Mouse (Mus musculus) splenic B cell, adult 2 months (primary cell): Measurements from ENCODE around the gene Itsn2.
"Not testable (repeated sequence)": the region's sequence is repeated elsewhere in the genome, so short reads cannot be mapped to it uniquely, and the experiment has no call there.

ENCODE experiments used
- DNase-seq: peaks from one replicate; pipeline ENCODE4 v3.0.0-alpha.2; 2011; ENCODE audit warnings: low read depth, low spot score
- H3K27me3 ChIP-seq: 2 replicates; pipeline ENCODE4 v1.6.1; 2012; ENCODE audit warnings: mild to moderate bottlenecking, low read length, moderate library complexity, mixed read lengths; ENCODE audit not compliant: control insufficient read depth, poor library complexity, insufficient read depth, severe bottlenecking
- H3K36me3 ChIP-seq: 2 replicates; pipeline ENCODE4 v1.6.1; 2012; ENCODE audit warnings: mild to moderate bottlenecking, low read length, moderate library complexity, mixed read lengths; ENCODE audit not compliant: control insufficient read depth, poor library complexity, insufficient read depth, severe bottlenecking

Gene Itsn2

GRCm38 (mm10) chr12:4754451-4754850 lies 162.0 kb downstream of the Itsn2 start:
- not testable (repeated sequence) for H3K36me3 ChIP-seq, DNase-seq

GRCm38 (mm10) chr12:4757060-4757459 lies 164.6 kb downstream of the Itsn2 start:
- H3K36me3 ChIP-seq, result no peaks in the 10 kb centered on the region
- no peak for DNase-seq
- no peaks in the 10 kb centered on the region for H3K27me3 ChIP-seq

More at GRCm38 (mm10) chr12:4754451-4754850, 162.0 kb downstream of the Itsn2 start:
- H3K27me3 ChIP-seq, result not testable (repeated sequence)
